Mouse (Mus musculus): ENCODE data around the gene Mab21l2. TPM values are rescaled to one million over a fixed set of nuclear protein-coding genes. Genes with fewer than 3 reads are reported as not detected.

The Mab21l2 gene
- total and polyA plus RNA-seq, 3 experiments: 0.08 TPM; not detected in 2

- no peaks in the 10 kb centered on the region for H3K79me2 ChIP-seq (replicated peaks; ENCODE audit: control insufficient read depth, extremely low read depth, insufficient read depth, poor library complexity, severe bottlenecking)
- no peak overlapping the region for H3K4me2 ChIP-seq (ENCODE audit: insufficient read depth, low read depth, poor library complexity, severe bottlenecking)
- no peaks in the 10 kb centered on the region for H3K27me3 ChIP-seq (replicated peaks)
- H3K9ac ChIP-seq (ENCODE audit: insufficient read depth, low read depth): no peak overlapping the region
- in situ Hi-C loops (cut with MboI; ENCODE audit: low pct_ligation_motif_present, low pct_unique_long_range_greater_than_20kb, low sequenced_read_pairs) (no loop called here), dilution Hi-C loops (cut with MboI; ENCODE audit: extremely low pct_ligation_motif_present, extremely low pct_unique_long_range_greater_than_20kb, low sequenced_read_pairs) (no loop called here)
- no peak for TF ChIP-seq NELFE (IDR thresholded peaks at IDR 0.05; ENCODE audit: low read depth, low read length)
- no peak for TF ChIP-seq MAZ (IDR thresholded peaks at IDR 0.05; ENCODE audit: low read depth, low read length)
- TF ChIP-seq TBP (conservative IDR thresholded peaks at IDR 0.05; ENCODE audit: low read depth, low read length): no peak
- TF ChIP-seq ZMIZ1 (IDR thresholded peaks at IDR 0.05; ENCODE audit: low read depth, low read length): no peak
- TF ChIP-seq IRF4 (IDR thresholded peaks at IDR 0.05; ENCODE audit: low read depth, low read length): no peak
- TF ChIP-seq USF2 (conservative IDR thresholded peaks at IDR 0.05; ENCODE audit: low read depth, low read length): no peak
- no peak for TF ChIP-seq HCFC1 (IDR thresholded peaks at IDR 0.05; ENCODE audit: low read depth, low read length)
- no peak for TF ChIP-seq POLR2AphosphoS2 (IDR thresholded peaks at IDR 0.05; ENCODE audit: low read depth, low read length)
- no peak for TF ChIP-seq MAFK (IDR thresholded peaks at IDR 0.05; ENCODE audit: insufficient replicate concordance, low read length)
- TF ChIP-seq MXI1 (IDR thresholded peaks at IDR 0.05; ENCODE audit: low read depth, low read length): no peak
- no peak for TF ChIP-seq POLR2A (IDR thresholded peaks at IDR 0.05; ENCODE audit: low read depth, low read length)
- TF ChIP-seq BHLHE40 (IDR thresholded peaks at IDR 0.05; ENCODE audit: low read depth, low read length): no peak
- TF ChIP-seq SMC3 (IDR thresholded peaks at IDR 0.05; ENCODE audit: low read depth, low read length): no peak
- no peak for TF ChIP-seq ETS1 (conservative IDR thresholded peaks at IDR 0.05; ENCODE audit: low read depth, low read length)
- peaks cover 11 to 16% of the 10 kb centered on the region in 2 experiments for H3K36me3 ChIP-seq (replicated peaks in 1 of 2; ENCODE audit: control insufficient read depth in 1 of 2, insufficient read depth in 1 of 2, low read length in 1 of 2)
- H3K27ac ChIP-seq (ENCODE audit: insufficient read depth, low read depth): no peak overlapping the region
- no peak overlapping the region for H3K4me3 ChIP-seq (replicated peaks in 1 of 3; ENCODE audit: low read depth in 2 of 3, low read length in 2 of 3, poor library complexity in 1 of 3)
- DNase-seq (ENCODE audit: extremely low read depth): no peak
- peaks cover 7% of the 10 kb centered on the region for H3K9me3 ChIP-seq (replicated peaks; ENCODE audit: low read length)
- no peaks in the 10 kb centered on the region for H3K4me1 ChIP-seq (ENCODE audit: control insufficient read depth in 1 of 2, insufficient read depth in 2 of 2)
Measured at GRCm38 (mm10) chr3:86550301-86551010, 2.0 kb upstream of the Mab21l2 start.

DNA sequence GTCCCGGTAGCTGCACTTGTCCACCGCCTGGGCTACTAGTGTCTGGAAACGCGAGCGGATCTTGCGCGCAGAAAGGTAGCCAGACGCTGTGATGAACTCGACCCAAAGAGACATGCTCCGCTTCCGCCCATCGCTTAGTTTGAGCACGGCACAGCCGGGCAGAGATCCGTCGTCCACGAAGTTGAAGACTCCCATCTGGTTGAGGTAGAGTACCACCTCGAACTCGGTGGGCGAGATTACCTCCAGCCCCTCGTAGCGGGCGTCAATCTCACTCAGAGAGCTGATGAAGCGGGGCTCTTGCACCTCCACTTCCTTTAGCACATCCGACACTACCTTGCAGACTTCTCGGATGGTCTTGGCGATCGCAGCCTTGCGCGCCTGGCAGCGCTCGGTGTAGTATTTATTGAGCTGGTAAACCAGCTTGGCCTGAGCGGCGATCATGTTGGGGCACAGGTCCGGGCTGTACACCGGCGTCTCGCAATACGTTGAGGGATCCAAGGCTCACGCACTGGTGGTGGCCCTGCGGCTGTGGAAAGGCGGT lies 1.1 kb downstream of the Mab21l2 start:
- dilution Hi-C loops (cut with MboI; ENCODE audit: extremely low pct_ligation_motif_present, extremely low pct_unique_long_range_greater_than_20kb, low sequenced_read_pairs): no loop called here
- Histone ChIP-seq H3K27me3 (replicated peaks) (no peaks in the 10 kb centered on the region), H3K36me3 (replicated peaks in 1 of 2; ENCODE audit: control insufficient read depth in 1 of 2, insufficient read depth in 1 of 2, low read length in 1 of 2) (peaks cover 11 to 16% of the 10 kb centered on the region in 2 experiments), H3K4me2 (ENCODE audit: insufficient read depth, low read depth, poor library complexity, severe bottlenecking) (no peak overlapping the region), H3K4me1 (ENCODE audit: control insufficient read depth in 1 of 2, insufficient read depth in 2 of 2) (no peaks in the 10 kb centered on the region), H3K27ac (ENCODE audit: insufficient read depth, low read depth) (no peak overlapping the region), H3K9me3 (replicated peaks; ENCODE audit: low read length) (peaks cover 7% of the 10 kb centered on the region), H3K79me2 (replicated peaks; ENCODE audit: control insufficient read depth, extremely low read depth, insufficient read depth, poor library complexity, severe bottlenecking) (no peaks in the 10 kb centered on the region), H3K4me3 (replicated peaks in 1 of 3; ENCODE audit: low read depth in 2 of 3, low read length in 2 of 3, poor library complexity in 1 of 3) (no peak overlapping the region), H3K9ac (ENCODE audit: insufficient read depth, low read depth) (no peak overlapping the region)
- no peak for DNase-seq (ENCODE audit: extremely low read depth)
- in situ Hi-C loops (cut with MboI; ENCODE audit: low pct_ligation_motif_present, low pct_unique_long_range_greater_than_20kb, low sequenced_read_pairs): no loop called here
- TF ChIP-seq TBP (conservative IDR thresholded peaks at IDR 0.05; ENCODE audit: low read depth, low read length): no peak
